Mouse (Mus musculus) cerebellum, postnatal 4 days (tissue): ENCODE measurements at regions not wholly inside any gene's neighbourhood (a gene's known extent, or its start where the extent isn't known, plus 50 kb on each side); places are given as distances from the start of the nearest gene placed in this dataset.

Experiments
- DNase-seq, 2 experiments: peaks; one replicate each; pipeline ENCODE4 v3.0.0; 2022; ENCODE audit warnings: low spot score in 2 of 2, mixed read lengths in 1 of 2

- DNase-seq: no peak
Observed at GRCm38 (mm10) chr1:43247609-43248008, 50.8 kb upstream of the Fhl2 start.

GRCm38 (mm10) chr1:43250281-43250680 lies 53.5 kb upstream of the Fhl2 start:
- peak in 1 of 2 experiments; percentile 43 for DNase-seq

- no peak for DNase-seq
Observed at GRCm38 (mm10) chr1:43251356-43251755, 54.6 kb upstream of the Fhl2 start.

GRCm38 (mm10) chr1:43254129-43254528 lies 57.3 kb upstream of the Fhl2 start:
- no peak for DNase-seq

GRCm38 (mm10) chr1:43256078-43256477 lies 59.3 kb upstream of the Fhl2 start:
- no peak for DNase-seq

GRCm38 (mm10) chr1:43257909-43258308 lies 61.1 kb upstream of the Fhl2 start:
- no peak for DNase-seq

- no peak for DNase-seq
Observed at GRCm38 (mm10) chr1:43259841-43260240, 63.1 kb upstream of the Fhl2 start.

GRCm38 (mm10) chr1:43260491-43260890 lies 63.7 kb upstream of the Fhl2 start:
- DNase-seq: no peak

GRCm38 (mm10) chr1:43264407-43264889 lies 67.7 kb upstream of the Fhl2 start:
- peak; percentile 43 to 78 for DNase-seq

GRCm38 (mm10) chr1:43265699-43266455 lies 69.1 kb upstream of the Fhl2 start:
- DNase-seq: no peak

GRCm38 (mm10) chr1:43269685-43270084 lies 72.9 kb upstream of the Fhl2 start:
- no peak for DNase-seq

GRCm38 (mm10) chr1:43273236-43273868 lies 76.6 kb upstream of the Fhl2 start:
- no peak for DNase-seq

GRCm38 (mm10) chr1:43291736-43292135 lies 95.0 kb upstream of the Fhl2 start:
- no peak for DNase-seq

GRCm38 (mm10) chr1:43292561-43292960 lies 95.8 kb upstream of the Fhl2 start:
- no peak for DNase-seq

- DNase-seq: no peak
Observed at GRCm38 (mm10) chr1:43294221-43295012, 97.6 kb upstream of the Fhl2 start.

- no peak for DNase-seq
Observed at GRCm38 (mm10) chr1:43297579-43297978, 100.8 kb upstream of the Fhl2 start.

GRCm38 (mm10) chr1:43298746-43299145 lies 102.0 kb upstream of the Fhl2 start:
- no peak for DNase-seq

- no peak for DNase-seq
Observed at GRCm38 (mm10) chr1:43299490-43300302, 102.9 kb upstream of the Fhl2 start.

- no peak for DNase-seq
Observed at GRCm38 (mm10) chr1:43300676-43301075, 103.9 kb upstream of the Fhl2 start.

GRCm38 (mm10) chr1:43301866-43302571 lies 105.2 kb upstream of the Fhl2 start:
- DNase-seq: no peak

- no peak for DNase-seq
Observed at GRCm38 (mm10) chr1:43302657-43303056, 105.9 kb upstream of the Fhl2 start.
